Mouse (Mus musculus) gastrocnemius, adult 8-10 months (tissue): ENCODE measurements around the gene Sgsh. TPM values are rescaled to one million over a fixed set of nuclear protein-coding genes. Genes with fewer than 3 reads are reported as not detected.
A peak's percentile ranks its signal among the peaks of the same experiment; 100 is the strongest.

ENCODE experiments used
- DNase-seq, 2 experiments: peaks; one replicate each; pipeline ENCODE4 v3.0.0; 2022; ENCODE audit warnings: low spot score in 2 of 2
- total RNA-seq, 4 experiments: library from RNA; stranded (reverse); gene quantifications; 2 replicates each; pipeline ENCODE4 v1.2.4; 2022

Sgsh gene
- total RNA-seq, 4 experiments from 2014 or later: 2.3 to 3.8 (median 2.7) TPM

GRCm38 (mm10) chr11:119377326-119377725 is 22.0 kb upstream of the Sgsh start:
- no peak for DNase-seq

- no peak for DNase-seq
These were observed 20.1 kb upstream of the Sgsh start for GRCm38 (mm10) chr11:119375425-119375824.

GRCm38 (mm10) chr11:119363534-119364145 is 8.3 kb upstream of the Sgsh start:
- DNase-seq: peak; percentile 27 to 46

GRCm38 (mm10) chr11:119362769-119363533 is 7.6 kb upstream of the Sgsh start:
- no peak for DNase-seq

GRCm38 (mm10) chr11:119359089-119359488 is 3.8 kb upstream of the Sgsh start:
- no peak for DNase-seq

- DNase-seq: peak in 1 of 2 experiments; percentile 34
These were observed 416 bp downstream of the Sgsh start for GRCm38 (mm10) chr11:119354798-119355442.

GRCm38 (mm10) chr11:119353946-119354345 is 1.4 kb downstream of the Sgsh start:
- no peak for DNase-seq

- no peak for DNase-seq
These were observed 3.2 kb downstream of the Sgsh start for GRCm38 (mm10) chr11:119352113-119352512.

- DNase-seq: no peak
These were observed 8.2 kb downstream of the Sgsh start for GRCm38 (mm10) chr11:119347125-119347524.

- DNase-seq: no peak
These were observed 10.5 kb downstream of the Sgsh start for GRCm38 (mm10) chr11:119344865-119345264.

GRCm38 (mm10) chr11:119344178-119344577 is 11.2 kb downstream of the Sgsh start:
- DNase-seq: no peak

- DNase-seq: peak; percentile 52 to 65
These were observed 15.7 kb downstream of the Sgsh start for GRCm38 (mm10) chr11:119339637-119340036.

GRCm38 (mm10) chr11:119339179-119339578 is 16.2 kb downstream of the Sgsh start:
- no peak for DNase-seq

GRCm38 (mm10) chr11:119338271-119339059 is 16.9 kb downstream of the Sgsh start:
- no peak for DNase-seq

GRCm38 (mm10) chr11:119331970-119332369 is 23.4 kb downstream of the Sgsh start:
- no peak for DNase-seq

- DNase-seq: no peak
These were observed 24.7 kb downstream of the Sgsh start for GRCm38 (mm10) chr11:119330592-119330991.

GRCm38 (mm10) chr11:119325068-119325467 is 30.3 kb downstream of the Sgsh start:
- DNase-seq: no peak

- no peak for DNase-seq
These were observed 32.8 kb downstream of the Sgsh start for GRCm38 (mm10) chr11:119322521-119322920.

GRCm38 (mm10) chr11:119316720-119317119 is 38.6 kb downstream of the Sgsh start:
- peak in 1 of 2 experiments; percentile 20 for DNase-seq

GRCm38 (mm10) chr11:119314252-119314936 is 40.9 kb downstream of the Sgsh start:
- DNase-seq: no peak

- DNase-seq: no peak
These were observed 44.7 kb downstream of the Sgsh start for GRCm38 (mm10) chr11:119310621-119311020.
